In genomic region chr10:83182573-83182960, GRCm38 (mm10) we compare ENCODE assay signal across 8 mouse cellular contexts.
DNase-seq lines count a peak whose midpoint lies in the region; ATAC-seq lines count a peak whose summit lies in the region.

No protein-coding gene starts in this region.

- no peak overlapping the region for H3K4me3 ChIP-seq in intestine, embryonic 14.5 days (ENCODE audit: low read depth, low read length)
- H3K4me3 ChIP-seq in intestine, embryonic 16.5 days (ENCODE audit: low read length) = no peak overlapping the region
- no peak overlapping the region for H3K4me3 ChIP-seq in macrophage (ENCODE audit: inconsistent target)

- H3K9me3 ChIP-seq in intestine, embryonic 14.5 days (ENCODE audit: control insufficient read depth, low read length) = peaks cover 4% of the 10 kb centered on the region; the same call in 1 of the 2 replicates
- H3K9me3 ChIP-seq in intestine, embryonic 16.5 days (ENCODE audit: control insufficient read depth, low read length) = peaks cover 7% of the 10 kb centered on the region

- no peaks in the 10 kb centered on the region for H3K36me3 ChIP-seq in intestine, embryonic 14.5 days (ENCODE audit: control insufficient read depth, insufficient read depth, low read length)
- H3K36me3 ChIP-seq in intestine, embryonic 16.5 days (ENCODE audit: control insufficient read depth, insufficient read depth, low read length) = no peaks in the 10 kb centered on the region
- H3K36me3 ChIP-seq in macrophage (ENCODE audit: inconsistent target) = no peaks in the 10 kb centered on the region

- DNase-seq in intestine, embryonic 14.5 days (ENCODE audit: low spot score) = peak; percentile 78
- DNase-seq in adrenal gland, adult 8-10 months = peak; percentile 55
- DNase-seq in embryo, embryonic 11 days = peak; percentile 81
- DNase-seq in gastrocnemius, postnatal 36 days = peak; percentile 51 to 67
- peak; percentile 77 to 85 for DNase-seq in layer of hippocampus, postnatal 14 days (ENCODE audit: low spot score in 2 of 2)
- DNase-seq in spleen, postnatal 14 days (ENCODE audit: low spot score in 2 of 2) = peak; percentile 29 to 63

- H3K27ac ChIP-seq in intestine, embryonic 14.5 days (ENCODE audit: low read depth) = no peak overlapping the region
- H3K27ac ChIP-seq in intestine, embryonic 16.5 days (ENCODE audit: low read length) = no peak overlapping the region
- H3K27ac ChIP-seq in macrophage = peak overlapping the region; percentile 93

- H3K4me1 ChIP-seq in intestine, embryonic 14.5 days (replicated peaks; ENCODE audit: control insufficient read depth, insufficient read depth, low read length) = peaks cover 10% of the 10 kb centered on the region; the same call in 1 of the 2 replicates
- H3K4me1 ChIP-seq in intestine, embryonic 16.5 days (ENCODE audit: control insufficient read depth, insufficient read depth, low read length) = 0 out of 2 replicates have a peak, but pooled peaks cover 9% of the 10 kb centered on the region

- H3K9ac ChIP-seq in intestine, embryonic 14.5 days (ENCODE audit: low read length) = no peak overlapping the region
- H3K9ac ChIP-seq in intestine, embryonic 16.5 days (ENCODE audit: low read depth, low read length) = no peak overlapping the region

- H3K27me3 ChIP-seq in intestine, embryonic 14.5 days (replicated peaks; ENCODE audit: control insufficient read depth, insufficient read depth, low read length) = no peaks in the 10 kb centered on the region
- no peaks in the 10 kb centered on the region for H3K27me3 ChIP-seq in intestine, embryonic 16.5 days (replicated peaks; ENCODE audit: control insufficient read depth, insufficient read depth, low read length)

- ATAC-seq in intestine, embryonic 14.5 days (replicated peaks; ENCODE audit: low FRiP score, low TSS enrichment, low read depth) = no peak
- no peak for ATAC-seq in intestine, embryonic 16.5 days

- no peak overlapping the region for H3K4me2 ChIP-seq in intestine, embryonic 14.5 days (ENCODE audit: low read length)
- no peak overlapping the region for H3K4me2 ChIP-seq in intestine, embryonic 16.5 days (ENCODE audit: low read depth, low read length)

- H3K79me2 ChIP-seq in macrophage (ENCODE audit: inconsistent target) = no peaks in the 10 kb centered on the region

- WGBS in intestine, embryonic 14.5 days = 37% methylated on average over 8 of the region's 8 CpGs
- 34% methylated on average over 8 of the region's 8 CpGs for WGBS in intestine, embryonic 16.5 days
- WGBS in macrophage (ENCODE audit: missing documents) = 77% methylated on average over 8 of the region's 8 CpGs

- intact Hi-C loops in gastrocnemius, postnatal 36 days (cut with DNase I) = loop anchor here (2.0 to 10.0 kb wide), 3 partner anchors 195 to 388 kb away; partner anchors contain the start of gene Chst11
